Mouse (Mus musculus) spleen, adult 2 months (tissue): Measurements from ENCODE around the gene Cd164.

Experiments
- CTCF ChIP-seq: fragments of 200-500 bp; IDR thresholded peaks from 2 replicates; pipeline ENCODE4 v1.5.1; 2011; ENCODE audit warnings: mild to moderate bottlenecking, inconsistent platforms; ENCODE audit not compliant: insufficient read depth, insufficient read length, insufficient replicate concordance; ENCODE audit errors: extremely low read depth
- POLR2A ChIP-seq: fragments of 200-500 bp; IDR thresholded peaks from 2 replicates; pipeline ENCODE4 v1.6.1; 2011; ENCODE audit warnings: low read depth, low read length, inconsistent platforms

DNA sequence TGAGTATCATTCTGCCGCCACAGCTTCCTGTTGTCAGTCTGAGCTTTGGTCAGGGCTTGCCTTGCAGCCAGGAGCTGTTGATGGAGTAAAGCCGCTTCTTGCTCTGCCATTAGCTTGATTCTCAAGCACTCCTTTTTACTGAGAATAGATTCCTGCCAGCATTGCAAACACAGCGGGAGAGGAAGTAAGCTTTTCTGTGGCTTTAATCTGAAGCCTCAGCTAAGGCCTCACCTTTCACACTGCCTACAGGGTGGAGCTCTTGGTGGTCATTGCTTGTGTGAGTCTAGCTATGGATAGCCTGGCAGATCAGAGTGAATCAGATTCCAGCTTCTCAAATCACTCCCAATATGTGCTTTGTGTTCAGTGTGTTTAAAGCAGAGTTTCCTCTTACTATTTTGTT lies 33.1 kb downstream of the Cd164 start:
- TF ChIP-seq CTCF = no peak
- no peak for TF ChIP-seq POLR2A
